Mouse (Mus musculus): ENCODE data around the gene Pim3. TPM values are rescaled to one million over a fixed set of nuclear protein-coding genes. Genes with fewer than 3 reads are reported as not detected.
"Not testable (repeated sequence)": the region's sequence is repeated elsewhere in the genome, so short reads cannot be mapped to it uniquely, and the experiment has no call there.

Pim3 gene
- polyA plus RNA-seq (2015; fragmentation: Nextera tagmentation; extraction: Ambion mirVana) = 58.3 and 59.0 TPM in 2 replicates

GRCm38 (mm10) chr15:88861772-88862622 lies at the start of gene Pim3:
Gene Pim3, plus strand, starts transcription at chr15:88862186.
- peak within 1 kb of the TSS; percentile 86 for H3K4me2 ChIP-seq (ENCODE audit: low read depth, low read length)

GRCm38 (mm10) chr15:88813262-88813661 lies 48.7 kb upstream of the Pim3 start:
- 91% methylated on average over 3 of the region's 3 CpGs for WGBS

More at GRCm38 (mm10) chr15:88861772-88862622, at the start of gene Pim3:
- peak; percentile 88 for ATAC-seq (ENCODE audit: insufficient read depth, low FRiP score)
- peaks cover 6% of the 10 kb centered on the region; the same call in 1 of the 2 replicates for H3K36me3 ChIP-seq (ENCODE audit: control insufficient read depth, insufficient read depth, low read length)
- H3K9me3 ChIP-seq (replicated peaks; ENCODE audit: control insufficient read depth, low read length) = no peaks in the 10 kb centered on the region
- peak within 1 kb of the TSS; percentile 87 for H3K4me3 ChIP-seq (replicated peaks; ENCODE audit: low read length)
- peak within 1 kb of the TSS; percentile 98 for H3K27ac ChIP-seq (ENCODE audit: low read length)
- peaks cover 33% of the 10 kb centered on the region for H3K4me1 ChIP-seq (ENCODE audit: control insufficient read depth, insufficient read depth, low read length)
- H3K9ac ChIP-seq (ENCODE audit: low read length) = peak within 1 kb of the TSS; percentile 91
- no peaks in the 10 kb centered on the region for H3K27me3 ChIP-seq (ENCODE audit: control insufficient read depth, insufficient read depth, low read length)
- under 1% methylated on average over 107 of the region's 107 CpGs for WGBS

GRCm38 (mm10) chr15:88813873-88814272 lies 48.1 kb upstream of the Pim3 start:
- H3K9me3 ChIP-seq (replicated peaks; ENCODE audit: control insufficient read depth, low read length); H3K27ac ChIP-seq (ENCODE audit: low read length); ATAC-seq (ENCODE audit: insufficient read depth, low FRiP score); H3K27me3 ChIP-seq (ENCODE audit: control insufficient read depth, insufficient read depth, low read length); H3K9ac ChIP-seq (ENCODE audit: low read length); H3K4me3 ChIP-seq (replicated peaks; ENCODE audit: low read length); H3K4me2 ChIP-seq (ENCODE audit: low read depth, low read length); H3K4me1 ChIP-seq (ENCODE audit: control insufficient read depth, insufficient read depth, low read length): not testable (repeated sequence)
- 98% methylated on average over 2 of the region's 2 CpGs for WGBS
- H3K36me3 ChIP-seq (ENCODE audit: control insufficient read depth, insufficient read depth, low read length) = peaks cover 17% of the 10 kb centered on the region

More at GRCm38 (mm10) chr15:88813262-88813661, 48.7 kb upstream of the Pim3 start:
- Histone ChIP-seq H3K4me2 (ENCODE audit: low read depth, low read length) (no peak overlapping the region), H3K4me3 (replicated peaks; ENCODE audit: low read length) (no peak overlapping the region), H3K4me1 (ENCODE audit: control insufficient read depth, insufficient read depth, low read length) (no peaks in the 10 kb centered on the region), H3K9ac (ENCODE audit: low read length) (no peak overlapping the region), H3K27ac (ENCODE audit: low read length) (no peak overlapping the region), H3K9me3 (replicated peaks; ENCODE audit: control insufficient read depth, low read length) (no peaks in the 10 kb centered on the region), H3K36me3 (ENCODE audit: control insufficient read depth, insufficient read depth, low read length) (peaks cover 17% of the 10 kb centered on the region), H3K27me3 (ENCODE audit: control insufficient read depth, insufficient read depth, low read length) (no peaks in the 10 kb centered on the region)
- no peak for ATAC-seq (ENCODE audit: insufficient read depth, low FRiP score)

- 93% methylated on average over 11 of the region's 11 CpGs for WGBS
- no peaks in the 10 kb centered on the region for H3K9me3 ChIP-seq (replicated peaks; ENCODE audit: control insufficient read depth, low read length)
- no peaks in the 10 kb centered on the region for H3K4me1 ChIP-seq (ENCODE audit: control insufficient read depth, insufficient read depth, low read length)
- no peak for ATAC-seq (ENCODE audit: insufficient read depth, low FRiP score)
- H3K4me2 ChIP-seq (ENCODE audit: low read depth, low read length) = no peak overlapping the region
- no peak overlapping the region for H3K27ac ChIP-seq (ENCODE audit: low read length)
- no peak overlapping the region for H3K4me3 ChIP-seq (replicated peaks; ENCODE audit: low read length)
- no peaks in the 10 kb centered on the region for H3K27me3 ChIP-seq (ENCODE audit: control insufficient read depth, insufficient read depth, low read length)
- H3K9ac ChIP-seq (ENCODE audit: low read length) = no peak overlapping the region
- peaks cover 17% of the 10 kb centered on the region for H3K36me3 ChIP-seq (ENCODE audit: control insufficient read depth, insufficient read depth, low read length)
Observed at GRCm38 (mm10) chr15:88814411-88815047, 47.5 kb upstream of the Pim3 start.

- H3K9me3 ChIP-seq (replicated peaks; ENCODE audit: control insufficient read depth, low read length) = no peaks in the 10 kb centered on the region
- no peak for ATAC-seq (ENCODE audit: insufficient read depth, low FRiP score)
- no peak overlapping the region for H3K27ac ChIP-seq (ENCODE audit: low read length)
- no peaks in the 10 kb centered on the region for H3K27me3 ChIP-seq (ENCODE audit: control insufficient read depth, insufficient read depth, low read length)
- peaks cover 3% of the 10 kb centered on the region for H3K4me1 ChIP-seq (ENCODE audit: control insufficient read depth, insufficient read depth, low read length)
- peaks cover 17% of the 10 kb centered on the region for H3K36me3 ChIP-seq (ENCODE audit: control insufficient read depth, insufficient read depth, low read length)
- no peak overlapping the region for H3K4me2 ChIP-seq (ENCODE audit: low read depth, low read length)
- 84% methylated on average over 6 of the region's 6 CpGs for WGBS
- no peak overlapping the region for H3K4me3 ChIP-seq (replicated peaks; ENCODE audit: low read length)
- no peak overlapping the region for H3K9ac ChIP-seq (ENCODE audit: low read length)
Observed at GRCm38 (mm10) chr15:88815196-88815700, 46.7 kb upstream of the Pim3 start.

GRCm38 (mm10) chr15:88819026-88819905 lies 42.7 kb upstream of the Pim3 start, which contains the start of the genes Alg12 and Creld2:
Gene Alg12, minus strand, starts transcription at chr15:88819318.
Gene Creld2, plus strand, starts transcription at chr15:88819646.
- Histone ChIP-seq H3K9ac (ENCODE audit: low read length) (peak within 1 kb of the TSS; percentile 88), H3K4me1 (ENCODE audit: control insufficient read depth, insufficient read depth, low read length) (peaks cover 15% of the 10 kb centered on the region), H3K27ac (ENCODE audit: low read length) (peak within 1 kb of the TSS; percentile 87), H3K4me3 (replicated peaks; ENCODE audit: low read length) (peak within 1 kb of the TSS; percentile 86), H3K27me3 (ENCODE audit: control insufficient read depth, insufficient read depth, low read length) (no peaks in the 10 kb centered on the region), H3K9me3 (replicated peaks; ENCODE audit: control insufficient read depth, low read length) (no peaks in the 10 kb centered on the region), H3K4me2 (ENCODE audit: low read depth, low read length) (peak within 1 kb of the TSS; percentile 87), H3K36me3 (ENCODE audit: control insufficient read depth, insufficient read depth, low read length) (peaks cover 12% of the 10 kb centered on the region; the same call in 1 of the 2 replicates)
- under 1% methylated on average over 88 of the region's 88 CpGs for WGBS
- peak; percentile 99 for ATAC-seq (ENCODE audit: insufficient read depth, low FRiP score)

GRCm38 (mm10) chr15:88819906-88820303 lies 42.1 kb upstream of the Pim3 start:
- Histone ChIP-seq H3K36me3 (ENCODE audit: control insufficient read depth, insufficient read depth, low read length) (peaks cover 5% of the 10 kb centered on the region; the same call in 1 of the 2 replicates), H3K9me3 (replicated peaks; ENCODE audit: control insufficient read depth, low read length) (no peaks in the 10 kb centered on the region), H3K9ac (ENCODE audit: low read length) (peak overlapping the region; percentile 88), H3K27me3 (ENCODE audit: control insufficient read depth, insufficient read depth, low read length) (no peaks in the 10 kb centered on the region), H3K4me3 (replicated peaks; ENCODE audit: low read length) (peak overlapping the region; percentile 85), H3K4me1 (ENCODE audit: control insufficient read depth, insufficient read depth, low read length) (peaks cover 15% of the 10 kb centered on the region), H3K4me2 (ENCODE audit: low read depth, low read length) (peak overlapping the region; percentile 87), H3K27ac (ENCODE audit: low read length) (no peak overlapping the region)
- under 1% methylated on average over 23 of the region's 23 CpGs for WGBS
- no peak for ATAC-seq (ENCODE audit: insufficient read depth, low FRiP score)

GRCm38 (mm10) chr15:88821403-88821802 lies 40.6 kb upstream of the Pim3 start:
- peaks cover 15% of the 10 kb centered on the region for H3K4me1 ChIP-seq (ENCODE audit: control insufficient read depth, insufficient read depth, low read length)
- no peak overlapping the region for H3K4me2 ChIP-seq (ENCODE audit: low read depth, low read length)
- ATAC-seq (ENCODE audit: insufficient read depth, low FRiP score) = no peak
- H3K9ac ChIP-seq (ENCODE audit: low read length) = no peak overlapping the region
- H3K36me3 ChIP-seq (ENCODE audit: control insufficient read depth, insufficient read depth, low read length) = peaks cover 3% of the 10 kb centered on the region; the same call in 1 of the 2 replicates
- H3K27me3 ChIP-seq (ENCODE audit: control insufficient read depth, insufficient read depth, low read length) = no peaks in the 10 kb centered on the region
- H3K27ac ChIP-seq (ENCODE audit: low read length) = no peak overlapping the region
- no peaks in the 10 kb centered on the region for H3K9me3 ChIP-seq (replicated peaks; ENCODE audit: control insufficient read depth, low read length)
- 88% methylated on average over 7 of the region's 7 CpGs for WGBS
- no peak overlapping the region for H3K4me3 ChIP-seq (replicated peaks; ENCODE audit: low read length)
